Mouse (Mus musculus) adrenal gland, adult 10 weeks (tissue): ENCODE results near the gene Ptpn23. TPM values are rescaled to one million over a fixed set of nuclear protein-coding genes. Genes with fewer than 3 reads are reported as not detected.

ENCODE experiments used
- polyA plus RNA-seq: library from polyadenylated mRNA; stranded (reverse); fragments of 350-450 nt; fragmentation: Illumina TruSeq; extraction: RNeasy Lipid Tissue Mini Kit (QIAGEN cat#74804); gene quantifications from one replicate; pipeline ENCODE4 v1.2.3, GENCODE M21; 2014; ENCODE audit warnings: low read depth, low replicate concordance

The Ptpn23 gene
- polyA plus RNA-seq: 1.6 TPM

GRCm38 (mm10) chr9:110408099-110408773 is at the start of gene Ptpn23:
Ptpn23 (minus strand) TSS chr9:110408213.

GRCm38 (mm10) chr9:110419511-110420112 is 11.6 kb upstream of the Ptpn23 start, which contains the start of gene Ngp:
Ngp (plus strand) TSS chr9:110419747.

Other genes with a start within 250 kb of the Ptpn23 start
- gene Cspg5, start 164.4 kb downstream of the Ptpn23 start, polyA plus RNA-seq: 7.2 TPM
- 1.9 TPM for gene Elp6, start 103.0 kb downstream of the Ptpn23 start, polyA plus RNA-seq
- gene Scap, start 74.9 kb downstream of the Ptpn23 start, polyA plus RNA-seq: 2.0 TPM
- gene Ngp, start 11.5 kb upstream of the Ptpn23 start, polyA plus RNA-seq: not detected
- 3.5 TPM for gene Klhl18, start 68.5 kb upstream of the Ptpn23 start, polyA plus RNA-seq
- gene Kif9, start 68.7 kb upstream of the Ptpn23 start, polyA plus RNA-seq: 1.0 TPM
- gene Setd2, start 124.4 kb upstream of the Ptpn23 start, polyA plus RNA-seq: 94.4 TPM
- gene Nradd, start 216.2 kb upstream of the Ptpn23 start, polyA plus RNA-seq: 0.82 TPM
- not detected for gene Nbeal2, start 245.9 kb upstream of the Ptpn23 start, polyA plus RNA-seq
- gene Ccdc12, start 248.3 kb upstream of the Ptpn23 start, polyA plus RNA-seq: not detected